Mouse (Mus musculus): ENCODE data around the gene Cops3. TPM values are rescaled to one million over a fixed set of nuclear protein-coding genes. Genes with fewer than 3 reads are reported as not detected.

The Cops3 gene
- polyA plus RNA-seq, 1 experiment, result 79.9 TPM

DNA sequence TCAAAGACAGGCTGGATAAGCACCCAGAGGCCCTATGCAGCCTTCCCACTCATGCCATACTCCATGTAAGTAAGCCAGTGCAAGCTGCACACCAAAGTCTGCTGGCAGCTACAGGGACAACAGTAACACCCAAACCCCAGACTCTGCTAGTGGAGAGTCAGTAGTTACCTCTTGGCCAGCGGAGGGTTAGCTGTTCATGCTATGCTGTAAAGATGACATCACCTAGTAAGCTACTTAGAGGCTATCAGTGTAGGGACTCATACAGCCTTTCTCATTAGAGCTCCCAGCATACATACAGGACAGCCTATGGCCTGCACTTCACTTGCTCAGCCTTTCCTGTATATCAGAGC lies 60.8 kb downstream of the Cops3 start:
- TF ChIP-seq POLR2A (IDR thresholded peaks at IDR 0.05; ENCODE audit: borderline replicate concordance, control insufficient read depth, low read depth, low read length), result no peak
- TF ChIP-seq CTCF (IDR thresholded peaks at IDR 0.05; ENCODE audit: control insufficient read depth, insufficient read depth, low read length), result no peak
- Histone ChIP-seq H3K27ac (ENCODE audit: control insufficient read depth, insufficient read depth, low read depth, low read length, poor library complexity) (no peak overlapping the region), H3K4me3 (replicated peaks; ENCODE audit: control insufficient read depth, low read depth, low read length) (no peak overlapping the region), H3K4me1 (ENCODE audit: control insufficient read depth, insufficient read depth, low read length) (no peaks in the 10 kb centered on the region; the same call in 1 of the 2 replicates)
- 61% methylated on average over 1 of the region's 1 CpGs for WGBS

DNA sequence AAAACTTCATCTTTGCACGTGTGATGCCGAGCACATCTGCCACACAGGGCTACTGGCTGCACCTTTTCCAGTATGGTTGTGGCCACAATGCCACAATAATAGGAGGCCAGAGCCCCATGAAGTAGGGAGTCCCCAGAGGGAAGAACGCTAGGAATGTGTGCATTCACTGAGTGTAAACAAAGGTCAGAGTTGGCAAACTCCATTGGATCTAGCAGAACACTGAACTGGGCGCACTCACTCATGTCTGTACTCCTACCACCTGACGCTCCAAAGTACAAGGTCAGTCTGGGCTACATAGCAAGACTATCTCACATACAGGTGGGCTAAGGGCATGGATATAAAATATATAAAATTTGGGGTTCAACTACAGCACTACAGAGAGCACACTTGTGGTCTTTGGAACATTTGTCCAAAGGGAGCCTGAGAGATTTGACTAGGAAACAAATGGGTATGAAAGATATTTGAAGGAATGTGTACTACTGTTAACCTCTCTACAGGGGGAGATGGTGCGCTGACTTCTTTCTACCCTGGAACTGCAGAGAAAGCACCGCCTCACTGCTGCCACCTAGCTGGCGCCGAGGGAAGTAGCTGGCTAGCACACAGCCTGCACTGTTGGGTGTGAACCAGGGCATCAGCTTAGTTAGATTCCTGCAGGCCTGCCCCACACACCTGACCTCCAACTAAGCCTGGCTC lies 61.3 kb downstream of the Cops3 start:
- WGBS, result 52% methylated on average over 9 of the region's 9 CpGs
- Histone ChIP-seq H3K4me3 (replicated peaks; ENCODE audit: control insufficient read depth, low read depth, low read length) (no peak overlapping the region), H3K4me1 (ENCODE audit: control insufficient read depth, insufficient read depth, low read length) (no peaks in the 10 kb centered on the region; the same call in 1 of the 2 replicates), H3K27ac (ENCODE audit: control insufficient read depth, insufficient read depth, low read depth, low read length, poor library complexity) (no peak overlapping the region)
- TF ChIP-seq POLR2A (IDR thresholded peaks at IDR 0.05; ENCODE audit: borderline replicate concordance, control insufficient read depth, low read depth, low read length) (no peak), CTCF (IDR thresholded peaks at IDR 0.05; ENCODE audit: control insufficient read depth, insufficient read depth, low read length) (peak; percentile 99)

DNA sequence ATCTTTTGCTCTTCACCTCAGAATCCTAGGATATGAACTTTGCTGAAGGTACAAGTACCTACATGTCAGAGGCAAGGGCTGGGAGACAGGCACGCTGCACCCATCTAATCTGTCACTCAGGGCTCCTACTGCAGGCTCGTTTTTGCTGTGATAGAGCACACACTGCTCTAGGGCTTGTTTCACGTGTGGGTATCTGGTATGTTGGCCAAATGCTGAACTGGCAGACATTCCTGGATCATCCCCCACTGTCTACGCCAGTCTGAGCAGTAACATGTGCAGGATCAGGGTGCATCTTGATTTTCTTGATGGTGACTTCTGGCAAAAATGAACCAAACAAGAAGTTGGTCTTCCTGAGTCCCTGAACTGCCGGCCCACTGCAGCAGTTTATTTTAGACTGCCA lies 62.4 kb downstream of the Cops3 start:
- Histone ChIP-seq H3K4me1 (ENCODE audit: control insufficient read depth, insufficient read depth, low read length) (no peaks in the 10 kb centered on the region; the same call in 1 of the 2 replicates), H3K27ac (ENCODE audit: control insufficient read depth, insufficient read depth, low read depth, low read length, poor library complexity) (no peak overlapping the region), H3K4me3 (replicated peaks; ENCODE audit: control insufficient read depth, low read depth, low read length) (no peak overlapping the region)
- 72% methylated on average over 5 of the region's 5 CpGs for WGBS
- TF ChIP-seq CTCF (IDR thresholded peaks at IDR 0.05; ENCODE audit: control insufficient read depth, insufficient read depth, low read length) (no peak), POLR2A (IDR thresholded peaks at IDR 0.05; ENCODE audit: borderline replicate concordance, control insufficient read depth, low read depth, low read length) (no peak)

DNA sequence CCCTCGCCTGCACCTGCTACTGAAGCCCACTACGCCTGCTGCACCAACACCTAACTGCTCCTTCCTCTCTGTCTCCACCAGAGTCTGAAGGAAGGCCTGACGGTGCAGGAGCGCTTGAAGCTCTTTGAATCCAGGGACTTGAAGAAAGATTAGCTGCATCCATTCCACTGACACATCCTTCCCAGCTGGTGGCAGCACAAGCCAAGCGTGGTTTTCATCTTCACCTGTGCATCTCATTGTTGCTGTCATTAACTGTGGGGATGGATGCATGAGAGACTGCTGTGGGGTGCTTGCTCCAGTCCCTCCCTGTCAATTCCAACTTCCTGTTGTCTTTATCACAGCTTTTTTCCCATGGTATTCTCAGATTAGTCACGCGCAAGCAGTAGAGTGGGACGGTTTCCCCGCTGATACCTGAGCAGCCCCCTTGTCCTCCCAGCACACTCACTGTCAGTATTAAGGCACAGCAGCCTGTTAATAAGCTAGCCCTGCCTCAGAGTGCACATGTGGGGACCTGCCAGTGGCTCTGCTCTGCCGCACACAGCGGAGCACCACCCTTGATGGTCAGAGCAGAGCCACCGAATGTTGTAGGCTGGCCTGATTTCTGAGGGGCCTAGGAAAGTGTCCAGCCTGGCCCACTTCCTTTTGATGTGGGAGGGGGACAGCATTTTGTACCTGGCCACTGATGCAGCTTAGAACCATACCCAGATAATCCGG lies 64.0 kb downstream of the Cops3 start:
- WGBS, result 87% methylated on average over 13 of the region's 13 CpGs
- Histone ChIP-seq H3K4me1 (ENCODE audit: control insufficient read depth, insufficient read depth, low read length) (no peaks in the 10 kb centered on the region; the same call in 1 of the 2 replicates), H3K4me3 (replicated peaks; ENCODE audit: control insufficient read depth, low read depth, low read length) (no peak overlapping the region), H3K27ac (ENCODE audit: control insufficient read depth, insufficient read depth, low read depth, low read length, poor library complexity) (no peak overlapping the region)
- TF ChIP-seq POLR2A (IDR thresholded peaks at IDR 0.05; ENCODE audit: borderline replicate concordance, control insufficient read depth, low read depth, low read length) (no peak), CTCF (IDR thresholded peaks at IDR 0.05; ENCODE audit: control insufficient read depth, insufficient read depth, low read length) (no peak)

DNA sequence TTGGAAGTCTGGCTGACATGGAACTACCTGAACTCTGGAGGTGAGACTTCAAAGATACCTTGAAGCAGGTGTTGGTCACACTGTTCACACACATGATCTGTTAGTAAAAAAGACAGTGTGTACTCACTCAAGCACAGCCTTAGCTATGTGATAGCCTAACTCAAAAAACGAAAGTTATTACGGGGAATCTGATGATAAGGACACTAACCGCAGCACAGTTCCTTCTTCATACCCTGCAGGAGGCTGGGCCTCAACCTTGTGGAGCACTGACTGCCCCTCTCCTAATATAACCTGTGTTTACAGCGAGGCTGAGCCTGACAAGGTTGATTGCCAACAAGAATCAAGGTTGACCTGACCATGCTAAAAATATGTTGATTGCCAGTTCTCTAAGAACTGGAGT lies 65.1 kb downstream of the Cops3 start:
- 24% methylated on average over 4 of the region's 4 CpGs for WGBS
- TF ChIP-seq CTCF (IDR thresholded peaks at IDR 0.05; ENCODE audit: control insufficient read depth, insufficient read depth, low read length), result no peak
- no peak for TF ChIP-seq POLR2A (IDR thresholded peaks at IDR 0.05; ENCODE audit: borderline replicate concordance, control insufficient read depth, low read depth, low read length)
- H3K4me3 ChIP-seq (replicated peaks; ENCODE audit: control insufficient read depth, low read depth, low read length), result no peak overlapping the region
- no peak overlapping the region for H3K27ac ChIP-seq (ENCODE audit: control insufficient read depth, insufficient read depth, low read depth, low read length, poor library complexity)
- H3K4me1 ChIP-seq (ENCODE audit: control insufficient read depth, insufficient read depth, low read length), result no peaks in the 10 kb centered on the region; the same call in 1 of the 2 replicates

DNA sequence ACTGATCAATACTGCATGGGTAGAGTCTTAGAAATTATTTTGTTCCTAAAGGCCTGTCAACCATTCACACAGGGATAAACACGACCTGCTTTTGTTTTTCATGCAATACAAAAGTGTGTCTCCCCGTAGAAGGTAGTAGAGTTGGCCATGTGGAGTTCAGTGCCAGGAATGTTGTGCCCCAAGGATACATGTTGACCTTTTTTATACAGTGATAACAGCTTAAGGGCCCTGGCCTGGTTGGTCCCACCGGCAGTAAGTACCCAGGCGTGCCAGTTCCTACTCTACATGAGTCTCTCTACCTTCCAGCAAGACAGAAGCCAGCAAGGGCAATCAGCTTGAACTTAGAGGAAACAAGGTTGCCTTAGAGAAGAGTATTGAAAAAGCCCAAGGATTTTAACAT lies 66.7 kb downstream of the Cops3 start:
- H3K4me1 ChIP-seq (ENCODE audit: control insufficient read depth, insufficient read depth, low read length), result no peaks in the 10 kb centered on the region; the same call in 1 of the 2 replicates
- H3K27ac ChIP-seq (ENCODE audit: control insufficient read depth, insufficient read depth, low read depth, low read length, poor library complexity), result no peak overlapping the region
- no peak overlapping the region for H3K4me3 ChIP-seq (replicated peaks; ENCODE audit: control insufficient read depth, low read depth, low read length)
- TF ChIP-seq CTCF (IDR thresholded peaks at IDR 0.05; ENCODE audit: control insufficient read depth, insufficient read depth, low read length), result no peak
- no peak for TF ChIP-seq POLR2A (IDR thresholded peaks at IDR 0.05; ENCODE audit: borderline replicate concordance, control insufficient read depth, low read depth, low read length)
- WGBS, result 86% methylated on average over 4 of the region's 4 CpGs

DNA sequence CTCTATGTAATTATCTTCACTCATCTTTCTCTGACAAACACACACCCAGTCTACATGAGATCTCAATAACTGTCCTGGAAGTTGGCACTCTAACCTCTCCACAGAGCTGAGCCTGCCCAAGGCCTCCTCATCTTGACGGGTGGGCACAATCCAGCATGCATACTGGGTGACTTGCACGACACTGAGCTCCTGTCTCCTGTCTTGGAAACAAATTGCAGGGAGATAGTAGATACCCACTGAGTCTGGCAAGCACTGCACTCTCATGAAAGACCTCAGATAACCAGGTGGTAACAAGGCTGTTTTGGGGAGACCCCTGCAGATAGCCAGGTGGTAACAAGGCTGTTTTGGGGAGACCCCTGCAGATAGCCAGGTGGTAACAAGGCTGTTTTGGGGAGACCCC lies 67.3 kb downstream of the Cops3 start:
- no peak for TF ChIP-seq POLR2A (IDR thresholded peaks at IDR 0.05; ENCODE audit: borderline replicate concordance, control insufficient read depth, low read depth, low read length)
- TF ChIP-seq CTCF (IDR thresholded peaks at IDR 0.05; ENCODE audit: control insufficient read depth, insufficient read depth, low read length), result no peak
- Histone ChIP-seq H3K27ac (ENCODE audit: control insufficient read depth, insufficient read depth, low read depth, low read length, poor library complexity) (no peak overlapping the region), H3K4me3 (replicated peaks; ENCODE audit: control insufficient read depth, low read depth, low read length) (no peak overlapping the region), H3K4me1 (ENCODE audit: control insufficient read depth, insufficient read depth, low read length) (no peaks in the 10 kb centered on the region; the same call in 1 of the 2 replicates)
- WGBS, result 82% methylated on average over 2 of the region's 2 CpGs

DNA sequence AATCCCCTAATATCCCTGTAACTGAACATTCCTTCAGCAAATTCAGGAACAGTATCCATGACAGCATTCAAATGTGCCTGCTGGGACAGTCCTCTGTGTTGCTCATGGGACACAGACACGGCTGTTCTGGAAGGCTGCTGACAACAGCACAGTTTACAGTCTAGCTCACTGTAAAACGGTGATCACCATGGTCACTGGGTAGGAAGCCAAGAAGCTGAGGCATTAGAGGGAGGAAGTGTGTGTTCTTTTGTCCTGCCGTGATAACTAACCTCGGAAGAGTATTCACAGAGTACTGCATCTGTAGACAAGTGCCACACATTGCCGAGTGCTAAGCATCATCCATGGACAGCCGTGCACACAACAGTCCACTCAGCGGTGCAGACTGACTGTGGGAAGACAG lies 68.9 kb downstream of the Cops3 start:
- Histone ChIP-seq H3K27ac (ENCODE audit: control insufficient read depth, insufficient read depth, low read depth, low read length, poor library complexity) (no peak overlapping the region), H3K4me3 (replicated peaks; ENCODE audit: control insufficient read depth, low read depth, low read length) (no peak overlapping the region), H3K4me1 (ENCODE audit: control insufficient read depth, insufficient read depth, low read length) (no peaks in the 10 kb centered on the region; the same call in 1 of the 2 replicates)
- 31% methylated on average over 7 of the region's 7 CpGs for WGBS
- TF ChIP-seq POLR2A (IDR thresholded peaks at IDR 0.05; ENCODE audit: borderline replicate concordance, control insufficient read depth, low read depth, low read length) (no peak), CTCF (IDR thresholded peaks at IDR 0.05; ENCODE audit: control insufficient read depth, insufficient read depth, low read length) (no peak)

Data from bone marrow, adult 2 months (tissue).